ENCODE assay signal across 9 mouse cellular contexts in genomic region chr2:180119439-180120291, GRCm38 (mm10). TPM values are rescaled to one million over a fixed set of nuclear protein-coding genes. Genes with fewer than 3 reads are reported as not detected.
DNase-seq lines count a peak whose midpoint lies in the region; ATAC-seq and TF ChIP-seq lines count a peak whose summit lies in the region.
"Had no signal": no experiment of that assay in that cellular context is flagged by ENCODE, and none has a peak within 500 bp of the region (broad histone marks: within the 10 kb centered on the region; RNA-seq: fewer than 3 reads in every experiment).

No protein-coding gene starts in this region.

- DNase-seq in left cerebral cortex, postnatal 4 days, result peak; percentile 32
- no peak for DNase-seq in left cerebral cortex, adult 9 months (ENCODE audit: low spot score in 2 of 2)
- peak; percentile 34 for DNase-seq in adipocyte (ENCODE audit: low spot score)
- no peak for DNase-seq in forebrain, embryonic 11.5 days (ENCODE audit: low spot score)
- DNase-seq in midbrain, postnatal 0 days (ENCODE audit: low spot score), result no peak
- DNase-seq in layer of hippocampus, adult 9-10 months (ENCODE audit: low spot score), result no peak
- no peak for DNase-seq in adrenal gland, adult 8-10 months

- no peak overlapping the region for H3K27ac ChIP-seq in forebrain, embryonic 11.5 days (ENCODE audit: low read depth, low read length)
- H3K27ac ChIP-seq in limb, embryonic 12.5 days, result peak overlapping the region; percentile 18; the same call in 1 of the 2 replicates
- H3K27ac ChIP-seq in midbrain, postnatal 0 days (ENCODE audit: low read depth, low read length), result peak overlapping the region; percentile 74

- H3K9me3 ChIP-seq in forebrain, embryonic 11.5 days (ENCODE audit: control insufficient read depth, low read length), result no peaks in the 10 kb centered on the region
- H3K9me3 ChIP-seq in limb, embryonic 12.5 days, result no peaks in the 10 kb centered on the region
- no peaks in the 10 kb centered on the region for H3K9me3 ChIP-seq in midbrain, postnatal 0 days (ENCODE audit: low read length)

- peak overlapping the region; percentile 78 for H3K9ac ChIP-seq in forebrain, embryonic 11.5 days (ENCODE audit: low read length)
- peak overlapping the region; percentile 82 for H3K9ac ChIP-seq in limb, embryonic 12.5 days (replicated peaks)
- peak overlapping the region; percentile 90 for H3K9ac ChIP-seq in midbrain, postnatal 0 days (replicated peaks; ENCODE audit: low read length, poor library complexity, severe bottlenecking)

- peak overlapping the region; percentile 94 for H3K4me2 ChIP-seq in forebrain, embryonic 11.5 days (ENCODE audit: low read depth, low read length, severe bottlenecking)
- peak overlapping the region; percentile 87 for H3K4me2 ChIP-seq in limb, embryonic 12.5 days
- peak overlapping the region; percentile 95 for H3K4me2 ChIP-seq in midbrain, postnatal 0 days (ENCODE audit: low read depth, low read length, poor library complexity, severe bottlenecking)

- intact Hi-C loops in left cerebral cortex, postnatal 4 days (cut with DNase I), result loop anchor here (5.0 kb wide), 1 partner anchor 47 kb away; the partner anchor contains the start of gene Mtg2

- H3K36me3 ChIP-seq in forebrain, embryonic 11.5 days (ENCODE audit: control insufficient read depth, insufficient read depth, low read length), result no peaks in the 10 kb centered on the region
- peaks cover 8% of the 10 kb centered on the region; the same call in 1 of the 2 replicates for H3K36me3 ChIP-seq in limb, embryonic 12.5 days
- H3K36me3 ChIP-seq in midbrain, postnatal 0 days (ENCODE audit: insufficient read depth, low read length), result no peaks in the 10 kb centered on the region

- H3K27me3 ChIP-seq in forebrain, embryonic 11.5 days (ENCODE audit: control insufficient read depth, insufficient read depth, low read length), result no peaks in the 10 kb centered on the region
- H3K27me3 ChIP-seq in limb, embryonic 12.5 days, result peaks cover 18% of the 10 kb centered on the region
- no peaks in the 10 kb centered on the region for H3K27me3 ChIP-seq in midbrain, postnatal 0 days (ENCODE audit: insufficient read depth, low read length)

- peaks cover 21% of the 10 kb centered on the region for H3K4me1 ChIP-seq in forebrain, embryonic 11.5 days (replicated peaks; ENCODE audit: control insufficient read depth, insufficient read depth, low read length)
- H3K4me1 ChIP-seq in limb, embryonic 12.5 days (replicated peaks), result peaks cover 20% of the 10 kb centered on the region
- H3K4me1 ChIP-seq in midbrain, postnatal 0 days (ENCODE audit: insufficient read depth, low read length), result peaks cover 18% of the 10 kb centered on the region

- ATAC-seq in forebrain, embryonic 11.5 days (replicated peaks; ENCODE audit: low FRiP score), result peak; percentile 4; the same call in 1 of the 2 replicates
- ATAC-seq in limb, embryonic 12.5 days (ENCODE audit: insufficient number of reproducible peaks, insufficient read depth, low FRiP score, low TSS enrichment, low read depth), result peak; percentile 50; the same call in 1 of the 2 replicates
- ATAC-seq in midbrain, postnatal 0 days (ENCODE audit: low FRiP score), result peak; percentile 36

- peak overlapping the region; percentile 83 for H3K4me3 ChIP-seq in forebrain, embryonic 11.5 days (ENCODE audit: low read depth, low read length)
- H3K4me3 ChIP-seq in limb, embryonic 12.5 days (replicated peaks), result peak overlapping the region; percentile 83
- peak overlapping the region; percentile 91 for H3K4me3 ChIP-seq in midbrain, postnatal 0 days (ENCODE audit: low read depth, low read length)

- TF ChIP-seq CTCF in midbrain, postnatal 0 days (IDR thresholded peaks at IDR 0.05), result no peak

- 1% methylated on average over 52 of the region's 68 CpGs for WGBS in forebrain, embryonic 11.5 days
- WGBS in limb, embryonic 12.5 days, result 1% methylated on average over 68 of the region's 68 CpGs
- WGBS in midbrain, postnatal 0 days, result under 1% methylated on average over 54 of the region's 68 CpGs

RNA-seq across cellular contexts. Expression of gene Osbpl2, which starts 0.6 kb away (rescaled TPM):
- total RNA-seq in left cerebral cortex, postnatal 4 days (2021), result 10 to 100 TPM; 61.9 to 64.5 TPM
- polyA plus RNA-seq in forebrain, embryonic 11.5 days (2014; fragmentation: Nextera tagmentation; extraction: Ambion mirVana), result 40.9 and 43.8 TPM in 2 replicates
- 33.0 and 36.0 TPM in 2 replicates for polyA plus RNA-seq in limb, embryonic 12.5 days (2016; fragmentation: Nextera tagmentation; extraction: Ambion mirVana)
- 52.6 and 67.5 TPM in 2 replicates for total RNA-seq in midbrain, postnatal 0 days (2014; rRNA removed)
- 64.9 and 70.3 TPM in 2 replicates for polyA plus RNA-seq in midbrain, postnatal 0 days (2015; fragmentation: Nextera tagmentation; extraction: Ambion mirVana)
- total RNA-seq in adrenal gland, adult 8-10 months (2022), result 10 to 100 TPM; 41.8 to 61.6 (median 48.6) TPM

RNA-seq across cellular contexts. Expression of gene Hrh3, which starts 15.4 kb away (rescaled TPM):
- total RNA-seq in left cerebral cortex, postnatal 4 days (2021), result 10 to 100 TPM; 16.6 to 17.4 TPM
- polyA plus RNA-seq in forebrain, embryonic 11.5 days (2014; fragmentation: Nextera tagmentation; extraction: Ambion mirVana), result 0.95 and 1.1 TPM in 2 replicates
- polyA plus RNA-seq in limb, embryonic 12.5 days (2016; fragmentation: Nextera tagmentation; extraction: Ambion mirVana), result 0.15 and 0.27 TPM in 2 replicates
- 6.2 and 9.3 TPM in 2 replicates for total RNA-seq in midbrain, postnatal 0 days (2014; rRNA removed)
- polyA plus RNA-seq in midbrain, postnatal 0 days (2015; fragmentation: Nextera tagmentation; extraction: Ambion mirVana), result 4.9 and 6.2 TPM in 2 replicates
- under 1 TPM; 0.17 to 0.89 (median 0.27) TPM for total RNA-seq in adrenal gland, adult 8-10 months (2022)
- total RNA-seq: heart, adult 18-20 months had no signal

RNA-seq across cellular contexts. Expression of gene Mtg2, which starts 49.3 kb away (rescaled TPM):
- total RNA-seq in left cerebral cortex, postnatal 4 days (2021), result 10 to 100 TPM; 19.8 to 20.5 TPM
- polyA plus RNA-seq in forebrain, embryonic 11.5 days (2014; fragmentation: Nextera tagmentation; extraction: Ambion mirVana), result 32.3 and 34.8 TPM in 2 replicates
- polyA plus RNA-seq in limb, embryonic 12.5 days (2016; fragmentation: Nextera tagmentation; extraction: Ambion mirVana), result 29.6 and 30.9 TPM in 2 replicates
- total RNA-seq in midbrain, postnatal 0 days (2014; rRNA removed), result 18.0 and 21.3 TPM in 2 replicates
- polyA plus RNA-seq in midbrain, postnatal 0 days (2015; fragmentation: Nextera tagmentation; extraction: Ambion mirVana), result 27.3 and 29.1 TPM in 2 replicates
- total RNA-seq in adrenal gland, adult 8-10 months (2022), result 10 to 100 TPM; 17.3 to 26.1 (median 21.6) TPM

RNA-seq across cellular contexts. Expression of gene Adrm1, which starts 51.6 kb away (rescaled TPM):
- 100 to 1,000 TPM; 117 to 118 TPM for total RNA-seq in left cerebral cortex, postnatal 4 days (2021)
- 200 and 207 TPM in 2 replicates for polyA plus RNA-seq in forebrain, embryonic 11.5 days (2014; fragmentation: Nextera tagmentation; extraction: Ambion mirVana)
- polyA plus RNA-seq in limb, embryonic 12.5 days (2016; fragmentation: Nextera tagmentation; extraction: Ambion mirVana), result 207 and 212 TPM in 2 replicates
- total RNA-seq in midbrain, postnatal 0 days (2014; rRNA removed), result 98.2 and 105 TPM in 2 replicates
- polyA plus RNA-seq in midbrain, postnatal 0 days (2015; fragmentation: Nextera tagmentation; extraction: Ambion mirVana), result 222 and 224 TPM in 2 replicates
- total RNA-seq in adrenal gland, adult 8-10 months (2022), result 100 to 1,000 TPM; 158 to 178 (median 163) TPM

Comparison
In these comparisons a context has a peak if more than half of its experiments do, and no peak if none do; other contexts are left out.
1. DNase-seq: peak in left cerebral cortex, postnatal 4 days (single experiment) and adipocyte (single experiment); none in left cerebral cortex, adult 9 months (0 of 2), forebrain, embryonic 11.5 days (single experiment), midbrain, postnatal 0 days (single experiment), layer of hippocampus, adult 9-10 months (single experiment) and adrenal gland, adult 8-10 months (single experiment).
2. Peak in every context shown above with its lines, with median percentiles within 50 percentile points of each other: ATAC-seq, H3K4me2 ChIP-seq, H3K4me3 ChIP-seq and H3K9ac ChIP-seq.